Mouse (Mus musculus) limb, embryonic 10.5 days (tissue): ENCODE data around the gene Tmem56. TPM values are rescaled to one million over a fixed set of nuclear protein-coding genes. Genes with fewer than 3 reads are reported as not detected.

ENCODE experiments used
- DNase-seq: peaks from one replicate; pipeline ENCODE4 v3.0.0-alpha.2; 2017; ENCODE audit warnings: low spot score
- H3K27ac ChIP-seq: fragments of 300-500 bp; sonication (generic); 2 replicates; pipeline ENCODE4 v1.5.1; 2016; ENCODE audit warnings: mild to moderate bottlenecking
- H3K27me3 ChIP-seq: fragments of 300-500 bp; sonication (generic); 2 replicates; pipeline ENCODE4 v1.6.1; 2016; ENCODE audit warnings: low read depth, mild to moderate bottlenecking; ENCODE audit not compliant: poor library complexity, severe bottlenecking
- H3K36me3 ChIP-seq: fragments of 300-500 bp; sonication (generic); 2 replicates; pipeline ENCODE4 v1.6.1; 2016; ENCODE audit warnings: mild to moderate bottlenecking, moderate library complexity
- H3K4me1 ChIP-seq: fragments of 300-500 bp; sonication (generic); 2 replicates; pipeline ENCODE4 v1.6.1; 2016
- H3K4me3 ChIP-seq: fragments of 300-500 bp; sonication (generic); 2 replicates; pipeline ENCODE4 v1.5.1; 2016; ENCODE audit warnings: mild to moderate bottlenecking, moderate library complexity
- H3K9me3 ChIP-seq: fragments of 300-500 bp; sonication (generic); replicated peaks from 2 replicates; pipeline ENCODE4 v1.6.1; 2016; ENCODE audit warnings: mild to moderate bottlenecking
- WGBS: fragments of 180-500 bp; shearing (Covaris S2); methylation state at CpG from one replicate; pipeline ENCODE4 v1.1.7; 2016; 5-methylcytosine and 5-hydroxymethylcytosine counted together
- polyA plus RNA-seq: library from polyadenylated mRNA; unstranded; fragments of >200 nt; fragmentation: Nextera tagmentation; extraction: Ambion mirVana; gene quantifications from 2 replicates; pipeline ENCODE4 v1.2.1, GENCODE M21; 2016

Gene Tmem56
- polyA plus RNA-seq, 1 experiment from 2014 or later, result 0.96 TPM

- Histone ChIP-seq H3K27me3 (no peaks in the 10 kb centered on the region), H3K36me3 (no peaks in the 10 kb centered on the region), H3K27ac (no peak overlapping the region), H3K4me1 (peaks cover 14% of the 10 kb centered on the region), H3K9me3 (no peaks in the 10 kb centered on the region), H3K4me3 (no peak overlapping the region)
- no peak for DNase-seq
- 91% methylated on average over 19 of the region's 19 CpGs for WGBS
These were observed 76.6 kb downstream of the Tmem56 start for GRCm38 (mm10) chr3:121206202-121206882.

- no peak for DNase-seq
- Histone ChIP-seq H3K4me3 (no peak overlapping the region), H3K27me3 (no peaks in the 10 kb centered on the region), H3K4me1 (peaks cover 21% of the 10 kb centered on the region), H3K36me3 (no peaks in the 10 kb centered on the region), H3K27ac (no peak overlapping the region), H3K9me3 (no peaks in the 10 kb centered on the region)
- WGBS, result 90% methylated on average over 2 of the region's 2 CpGs
These were observed 80.3 kb downstream of the Tmem56 start for GRCm38 (mm10) chr3:121202638-121203037.

- Histone ChIP-seq H3K36me3 (no peaks in the 10 kb centered on the region), H3K4me1 (peaks cover 21% of the 10 kb centered on the region), H3K27me3 (no peaks in the 10 kb centered on the region), H3K4me3 (no peak overlapping the region), H3K27ac (no peak overlapping the region), H3K9me3 (no peaks in the 10 kb centered on the region)
- 49% methylated on average over 11 of the region's 11 CpGs for WGBS
- DNase-seq, result no peak
These were observed 81.7 kb downstream of the Tmem56 start for GRCm38 (mm10) chr3:121201012-121201747.

- no peaks in the 10 kb centered on the region for H3K9me3 ChIP-seq
- DNase-seq, result no peak
- H3K4me3 ChIP-seq, result no peak overlapping the region
- no peaks in the 10 kb centered on the region for H3K4me1 ChIP-seq
- 88% methylated on average over 2 of the region's 2 CpGs for WGBS
- H3K27ac ChIP-seq, result no peak overlapping the region
- H3K36me3 ChIP-seq, result no peaks in the 10 kb centered on the region
- H3K27me3 ChIP-seq, result no peaks in the 10 kb centered on the region
These were observed 93.7 kb downstream of the Tmem56 start for GRCm38 (mm10) chr3:121189199-121189598.

DNA sequence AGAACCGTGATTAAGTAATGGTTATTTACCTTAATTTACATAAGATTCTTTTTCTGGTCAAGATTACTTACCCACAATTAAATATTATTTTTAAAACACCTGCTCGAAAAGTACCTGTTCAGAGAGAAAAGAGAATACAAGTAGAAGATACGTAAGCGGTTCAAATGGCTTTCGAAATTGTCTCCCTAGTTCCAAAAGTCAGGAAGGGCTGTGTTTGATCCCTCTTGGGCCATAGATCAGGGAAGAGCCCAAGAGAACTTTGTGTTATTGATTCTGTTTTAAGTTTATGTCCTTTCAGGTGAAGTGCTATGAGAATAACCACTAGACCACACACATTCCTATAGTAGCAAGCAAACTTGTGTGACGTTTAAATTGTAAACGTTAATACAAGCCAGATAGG lies 95.4 kb downstream of the Tmem56 start:
- Histone ChIP-seq H3K9me3 (no peaks in the 10 kb centered on the region), H3K27ac (no peak overlapping the region), H3K36me3 (no peaks in the 10 kb centered on the region), H3K27me3 (no peaks in the 10 kb centered on the region), H3K4me3 (no peak overlapping the region), H3K4me1 (no peaks in the 10 kb centered on the region)
- WGBS, result 90% methylated on average over 7 of the region's 7 CpGs
- DNase-seq, result no peak

- Histone ChIP-seq H3K4me3 (no peak overlapping the region), H3K9me3 (no peaks in the 10 kb centered on the region), H3K4me1 (no peaks in the 10 kb centered on the region), H3K27me3 (no peaks in the 10 kb centered on the region), H3K36me3 (no peaks in the 10 kb centered on the region), H3K27ac (no peak overlapping the region)
- WGBS, result 96% methylated on average over 3 of the region's 3 CpGs
- no peak for DNase-seq
These were observed 96.0 kb downstream of the Tmem56 start for GRCm38 (mm10) chr3:121186925-121187324.

- Histone ChIP-seq H3K4me3 (no peak overlapping the region), H3K27ac (no peak overlapping the region), H3K36me3 (no peaks in the 10 kb centered on the region), H3K9me3 (no peaks in the 10 kb centered on the region), H3K4me1 (no peaks in the 10 kb centered on the region), H3K27me3 (no peaks in the 10 kb centered on the region)
- DNase-seq, result no peak
- WGBS, result 92% methylated on average over 3 of the region's 3 CpGs
These were observed 97.7 kb downstream of the Tmem56 start for GRCm38 (mm10) chr3:121185197-121185596.

DNA sequence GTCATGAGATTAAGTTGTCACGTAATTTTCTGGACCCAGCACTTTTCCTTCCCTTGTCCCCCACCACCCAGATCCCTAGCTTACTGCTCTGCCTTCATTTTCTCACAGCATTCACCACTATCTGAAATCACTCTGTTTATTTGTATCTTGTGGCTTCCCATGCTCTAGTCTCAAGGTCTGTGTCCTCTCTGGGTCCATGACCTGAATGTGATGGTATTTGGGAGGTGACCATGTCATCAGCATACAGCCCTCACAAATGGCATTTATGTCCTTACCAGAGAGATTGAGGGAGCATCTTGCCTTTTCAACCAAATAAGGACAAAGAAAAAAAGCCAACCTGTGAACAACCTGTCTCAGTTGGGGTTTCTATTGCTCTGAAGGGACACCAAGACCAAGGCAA lies 106.9 kb downstream of the Tmem56 start:
- Histone ChIP-seq H3K4me3 (no peak overlapping the region), H3K27ac (no peak overlapping the region), H3K4me1 (peaks cover 9% of the 10 kb centered on the region; the same call in 1 of the 2 replicates), H3K9me3 (no peaks in the 10 kb centered on the region), H3K27me3 (no peaks in the 10 kb centered on the region), H3K36me3 (no peaks in the 10 kb centered on the region)
- DNase-seq, result no peak
- WGBS, result 92% methylated on average over 1 of the region's 1 CpGs

DNA sequence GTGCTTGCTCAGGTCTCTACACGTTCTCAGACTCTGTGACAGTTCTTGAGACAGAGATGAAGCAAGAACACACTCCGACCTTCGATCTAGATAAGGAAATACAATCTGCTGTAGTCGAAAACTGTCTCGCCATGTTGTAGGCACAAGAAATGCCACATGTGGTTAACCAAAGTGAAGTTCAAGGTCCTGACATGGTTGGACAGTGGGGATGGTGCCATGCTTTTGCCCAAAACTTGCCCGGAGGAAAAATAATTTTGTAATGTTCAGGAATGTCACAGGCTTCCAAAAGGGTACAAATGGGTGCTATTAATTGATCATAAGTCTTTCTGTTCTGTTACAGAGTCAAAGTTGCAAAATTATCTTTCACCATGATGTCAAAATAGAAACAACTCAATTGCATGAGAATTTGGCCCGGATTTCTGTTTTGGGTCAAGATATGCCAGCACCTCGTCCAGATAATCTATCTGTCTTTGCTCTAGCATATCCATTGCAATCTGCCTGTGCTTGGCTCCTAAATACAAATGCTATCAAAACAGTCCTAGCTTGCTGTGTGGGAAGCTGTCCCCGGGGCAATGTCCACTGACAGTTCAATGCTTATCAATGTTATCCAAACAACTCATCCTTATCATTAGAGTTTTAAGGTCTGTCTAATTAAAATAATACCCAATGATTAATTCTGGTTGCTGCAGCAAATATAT lies 108.5 kb downstream of the Tmem56 start:
- H3K4me1 ChIP-seq, result peaks cover 9% of the 10 kb centered on the region; the same call in 1 of the 2 replicates
- H3K9me3 ChIP-seq, result no peaks in the 10 kb centered on the region
- H3K4me3 ChIP-seq, result no peak overlapping the region
- H3K27ac ChIP-seq, result no peak overlapping the region
- H3K27me3 ChIP-seq, result no peaks in the 10 kb centered on the region
- 84% methylated on average over 9 of the region's 9 CpGs for WGBS
- no peaks in the 10 kb centered on the region for H3K36me3 ChIP-seq
- no peak for DNase-seq

GRCm38 (mm10) chr3:121172718-121173117 lies 110.2 kb downstream of the Tmem56 start:
- Histone ChIP-seq H3K9me3 (no peaks in the 10 kb centered on the region), H3K27me3 (no peaks in the 10 kb centered on the region), H3K27ac (no peak overlapping the region), H3K4me3 (no peak overlapping the region), H3K36me3 (no peaks in the 10 kb centered on the region), H3K4me1 (peaks cover 9% of the 10 kb centered on the region; the same call in 1 of the 2 replicates)
- WGBS, result 91% methylated on average over 2 of the region's 2 CpGs
- no peak for DNase-seq

GRCm38 (mm10) chr3:121171872-121172265 lies 111.0 kb downstream of the Tmem56 start:
- DNase-seq, result no peak
- Histone ChIP-seq H3K4me3 (peak overlapping the region; percentile 72), H3K9me3 (no peaks in the 10 kb centered on the region), H3K27ac (peak overlapping the region; percentile 92), H3K36me3 (no peaks in the 10 kb centered on the region), H3K27me3 (no peaks in the 10 kb centered on the region), H3K4me1 (peaks cover 9% of the 10 kb centered on the region; the same call in 1 of the 2 replicates)
- 60% methylated on average over 6 of the region's 6 CpGs for WGBS

GRCm38 (mm10) chr3:121171243-121171871 lies 111.5 kb downstream of the Tmem56 start, which contains the start of gene Rwdd3:
TSS of gene Rwdd3 (minus strand) at chr3:121171695.
- H3K27ac ChIP-seq, result peak within 1 kb of the TSS; percentile 92
- H3K4me3 ChIP-seq, result peak within 1 kb of the TSS; percentile 72
- H3K4me1 ChIP-seq, result peaks cover 9% of the 10 kb centered on the region; the same call in 1 of the 2 replicates
- peak; percentile 95 for DNase-seq
- no peaks in the 10 kb centered on the region for H3K9me3 ChIP-seq
- under 1% methylated on average over 40 of the region's 40 CpGs for WGBS
- H3K27me3 ChIP-seq, result no peaks in the 10 kb centered on the region
- peaks cover 4% of the 10 kb centered on the region; the same call in 1 of the 2 replicates for H3K36me3 ChIP-seq
